Mouse (Mus musculus): ENCODE data around the gene Aurkb. TPM values are rescaled to one million over a fixed set of nuclear protein-coding genes. Genes with fewer than 3 reads are reported as not detected.

The Aurkb gene
- polyA plus RNA-seq, 1 experiment from 2014 or later: 78.4 TPM

GRCm38 (mm10) chr11:69094697-69095429 lies 49.4 kb downstream of the Aurkb start, which contains the start of gene Per1:
Gene Per1, plus strand, starts transcription at chr11:69095217.
- ATAC-seq (ENCODE audit: extremely low read depth, insufficient number of reproducible peaks, low FRiP score, low TSS enrichment): peak; percentile 86
- Histone ChIP-seq H3K9me3 (no peaks in the 10 kb centered on the region), H3K9ac (peak within 1 kb of the TSS; percentile 89), H3K4me3 (peak within 1 kb of the TSS; percentile 71), H3K27me3 (replicated peaks) (no peaks in the 10 kb centered on the region), H3K4me2 (peak within 1 kb of the TSS; percentile 99), H3K36me3 (peaks cover 28% of the 10 kb centered on the region), H3K4me1 (peaks cover 82% of the 10 kb centered on the region), H3K27ac (replicated peaks) (peak within 1 kb of the TSS; percentile 98)
- WGBS: under 1% methylated on average over 37 of the region's 37 CpGs

GRCm38 (mm10) chr11:69095511-69096231 lies 50.2 kb downstream of the Aurkb start:
- 3% methylated on average over 27 of the region's 27 CpGs for WGBS

DNA sequence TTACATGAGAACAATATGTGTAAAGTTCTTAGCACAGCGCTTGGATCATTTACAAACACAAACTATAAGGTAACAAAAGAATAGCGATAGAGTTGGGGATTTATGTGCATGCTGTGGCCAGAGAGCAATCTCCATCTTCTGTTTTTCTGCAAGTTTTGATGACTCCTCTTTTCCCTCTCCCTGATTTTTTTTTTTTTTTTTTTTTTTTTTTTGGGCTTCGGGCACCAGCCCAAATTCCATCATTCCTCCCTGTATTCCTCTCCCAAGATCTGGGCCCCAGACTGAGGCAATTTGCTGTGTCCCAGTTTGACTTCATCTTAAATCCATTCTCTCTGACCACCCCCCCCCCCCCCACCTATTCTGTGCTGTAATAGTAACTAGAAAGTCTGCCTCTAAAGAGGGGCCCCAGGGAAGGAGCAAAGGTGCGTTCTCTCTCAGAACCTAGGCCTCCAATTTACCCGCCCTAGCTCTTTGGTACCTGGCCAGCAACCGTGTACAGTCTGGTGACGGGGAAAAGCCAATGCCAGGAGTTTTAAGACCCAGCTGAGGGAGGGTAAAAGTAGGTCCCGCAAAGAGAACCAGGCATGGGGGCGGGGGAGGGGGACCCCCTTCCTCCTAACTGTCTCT lies 51.0 kb downstream of the Aurkb start:
- Histone ChIP-seq H3K27me3 (replicated peaks) (no peaks in the 10 kb centered on the region), H3K4me3 (peak overlapping the region; percentile 71), H3K27ac (replicated peaks) (peak overlapping the region; percentile 98), H3K9me3 (no peaks in the 10 kb centered on the region), H3K9ac (peak overlapping the region; percentile 89), H3K4me2 (peak overlapping the region; percentile 99), H3K36me3 (peaks cover 23% of the 10 kb centered on the region), H3K4me1 (peaks cover 79% of the 10 kb centered on the region)
- 12% methylated on average over 9 of the region's 9 CpGs for WGBS
- no peak for ATAC-seq (ENCODE audit: extremely low read depth, insufficient number of reproducible peaks, low FRiP score, low TSS enrichment)

More at GRCm38 (mm10) chr11:69095511-69096231, 50.2 kb downstream of the Aurkb start:
- Histone ChIP-seq H3K4me2 (peak overlapping the region; percentile 99), H3K9ac (peak overlapping the region; percentile 89), H3K36me3 (peaks cover 23% of the 10 kb centered on the region), H3K27me3 (replicated peaks) (no peaks in the 10 kb centered on the region), H3K4me3 (peak overlapping the region; percentile 71), H3K9me3 (no peaks in the 10 kb centered on the region), H3K4me1 (peaks cover 81% of the 10 kb centered on the region), H3K27ac (replicated peaks) (peak overlapping the region; percentile 98)
- ATAC-seq (ENCODE audit: extremely low read depth, insufficient number of reproducible peaks, low FRiP score, low TSS enrichment): no peak

- H3K36me3 ChIP-seq: peaks cover 24% of the 10 kb centered on the region
- peak overlapping the region; percentile 99 for H3K4me2 ChIP-seq
- no peaks in the 10 kb centered on the region for H3K27me3 ChIP-seq (replicated peaks)
- H3K27ac ChIP-seq (replicated peaks): peak overlapping the region; percentile 98
- H3K9me3 ChIP-seq: no peaks in the 10 kb centered on the region
- 2% methylated on average over 27 of the region's 29 CpGs for WGBS
- ATAC-seq (ENCODE audit: extremely low read depth, insufficient number of reproducible peaks, low FRiP score, low TSS enrichment): peak; percentile 42
- H3K4me1 ChIP-seq: peaks cover 71% of the 10 kb centered on the region
- peak overlapping the region; percentile 89 for H3K9ac ChIP-seq
- H3K4me3 ChIP-seq: peak overlapping the region; percentile 71
These were observed 51.8 kb downstream of the Aurkb start for GRCm38 (mm10) chr11:69096987-69097900.

DNA sequence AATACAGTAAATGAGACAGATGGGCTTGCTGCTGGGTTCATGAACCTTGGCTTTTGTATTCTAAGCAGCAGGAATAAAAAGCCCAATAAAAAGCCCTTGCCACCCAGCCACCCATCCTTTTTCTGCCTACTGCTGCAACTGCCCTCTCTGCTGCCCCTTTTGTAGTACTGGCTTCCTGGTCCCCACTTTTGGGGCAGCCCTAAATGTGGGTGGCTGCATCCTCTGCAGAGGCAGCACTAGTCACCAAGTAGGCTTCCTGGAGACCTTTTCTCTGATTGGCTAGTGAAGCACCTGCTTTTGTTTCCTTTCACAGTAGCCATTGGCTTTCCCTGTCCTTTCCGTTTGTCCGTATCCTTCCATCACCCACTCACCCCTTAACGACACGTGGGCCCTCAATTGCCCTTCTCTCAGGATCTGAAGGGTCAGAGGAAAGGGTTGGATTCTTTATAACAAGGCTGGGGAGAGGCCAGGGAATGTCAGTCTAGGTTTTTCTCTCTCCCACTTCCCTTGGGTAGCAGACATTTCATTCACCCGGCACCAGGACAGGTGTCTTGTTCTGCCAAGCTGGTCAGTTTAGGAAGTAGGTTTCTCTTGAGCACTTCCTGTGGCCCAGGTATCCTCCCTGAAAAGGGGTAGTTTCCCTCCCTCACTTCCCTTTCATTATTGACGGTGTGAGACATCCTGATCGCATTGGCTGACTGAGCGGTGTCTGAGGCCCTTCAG lies 52.8 kb downstream of the Aurkb start:
- no peak for ATAC-seq (ENCODE audit: extremely low read depth, insufficient number of reproducible peaks, low FRiP score, low TSS enrichment)
- peaks cover 28% of the 10 kb centered on the region for H3K36me3 ChIP-seq
- no peaks in the 10 kb centered on the region for H3K27me3 ChIP-seq (replicated peaks)
- peaks cover 64% of the 10 kb centered on the region for H3K4me1 ChIP-seq
- H3K4me2 ChIP-seq: peak overlapping the region; percentile 99
- WGBS: 23% methylated on average over 8 of the region's 8 CpGs
- peak overlapping the region; percentile 71 for H3K4me3 ChIP-seq
- peak overlapping the region; percentile 98 for H3K27ac ChIP-seq (replicated peaks)
- H3K9ac ChIP-seq: peak overlapping the region; percentile 89
- no peaks in the 10 kb centered on the region for H3K9me3 ChIP-seq

DNA sequence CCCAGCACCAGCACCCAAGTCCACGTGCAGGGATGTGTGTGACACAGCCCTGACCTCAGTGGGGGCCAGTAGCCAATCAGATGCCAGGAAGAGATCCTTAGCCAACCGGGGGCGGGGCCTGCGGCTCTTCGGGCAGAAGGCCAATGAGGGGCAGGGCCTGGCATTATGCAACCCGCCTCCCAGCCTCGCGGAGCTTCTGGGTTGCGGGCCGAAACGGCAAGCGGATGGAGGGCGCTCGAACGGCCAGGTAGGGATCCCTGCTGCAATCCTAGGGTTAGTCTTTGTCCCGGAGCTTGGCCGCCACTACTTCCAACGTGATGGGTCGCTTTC lies 53.3 kb downstream of the Aurkb start:
- H3K36me3 ChIP-seq: peaks cover 33% of the 10 kb centered on the region
- peak overlapping the region; percentile 71 for H3K4me3 ChIP-seq
- WGBS: under 1% methylated on average over 19 of the region's 19 CpGs
- H3K4me1 ChIP-seq: peaks cover 63% of the 10 kb centered on the region
- ATAC-seq (ENCODE audit: extremely low read depth, insufficient number of reproducible peaks, low FRiP score, low TSS enrichment): peak; percentile 55
- no peaks in the 10 kb centered on the region for H3K27me3 ChIP-seq (replicated peaks)
- peak overlapping the region; percentile 98 for H3K27ac ChIP-seq (replicated peaks)
- peak overlapping the region; percentile 89 for H3K9ac ChIP-seq
- H3K9me3 ChIP-seq: no peaks in the 10 kb centered on the region
- peak overlapping the region; percentile 99 for H3K4me2 ChIP-seq

DNA sequence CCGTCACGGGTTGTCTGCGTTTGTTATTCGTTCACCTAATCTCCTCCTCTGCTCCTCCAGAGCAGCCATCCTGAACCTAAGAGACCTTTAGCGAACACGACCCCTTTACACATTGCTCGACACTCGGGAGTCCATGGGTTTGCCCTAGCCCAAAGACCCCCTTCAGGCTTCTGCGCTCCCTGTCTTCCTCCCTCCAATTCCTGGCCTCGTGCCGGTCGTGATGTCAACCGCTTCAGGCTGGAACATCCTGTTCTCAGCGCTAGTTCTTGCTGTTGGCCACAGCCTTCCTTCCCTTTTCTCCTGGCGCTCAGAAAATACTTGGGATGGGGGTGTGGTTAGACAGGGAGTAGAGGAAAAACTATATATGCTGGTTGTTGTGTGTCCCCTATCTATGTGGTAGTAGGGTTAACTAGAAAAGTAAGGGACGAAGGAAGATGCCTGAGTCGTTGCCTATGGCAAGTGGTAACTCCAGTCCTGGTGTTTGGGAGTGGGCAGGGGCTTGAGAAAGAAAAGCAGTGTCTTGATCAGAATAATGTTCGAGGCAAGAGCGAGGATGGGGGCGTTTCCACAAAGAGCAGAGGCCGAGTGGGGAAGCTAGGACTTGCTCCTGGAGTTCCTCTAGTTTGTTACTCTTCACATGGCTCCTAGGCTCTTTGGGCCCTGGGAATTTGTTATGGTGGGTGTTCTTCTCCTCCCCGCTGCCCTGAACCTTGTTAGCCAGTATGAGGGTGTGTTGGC lies 53.9 kb downstream of the Aurkb start:
- no peak for ATAC-seq (ENCODE audit: extremely low read depth, insufficient number of reproducible peaks, low FRiP score, low TSS enrichment)
- Histone ChIP-seq H3K4me3 (peak overlapping the region; percentile 71), H3K36me3 (peaks cover 40% of the 10 kb centered on the region), H3K4me1 (peaks cover 56% of the 10 kb centered on the region), H3K9ac (peak overlapping the region; percentile 89), H3K9me3 (no peaks in the 10 kb centered on the region), H3K27me3 (replicated peaks) (no peaks in the 10 kb centered on the region), H3K27ac (replicated peaks) (peak overlapping the region; percentile 98), H3K4me2 (peak overlapping the region; percentile 99)
- WGBS: under 1% methylated on average over 22 of the region's 22 CpGs

DNA sequence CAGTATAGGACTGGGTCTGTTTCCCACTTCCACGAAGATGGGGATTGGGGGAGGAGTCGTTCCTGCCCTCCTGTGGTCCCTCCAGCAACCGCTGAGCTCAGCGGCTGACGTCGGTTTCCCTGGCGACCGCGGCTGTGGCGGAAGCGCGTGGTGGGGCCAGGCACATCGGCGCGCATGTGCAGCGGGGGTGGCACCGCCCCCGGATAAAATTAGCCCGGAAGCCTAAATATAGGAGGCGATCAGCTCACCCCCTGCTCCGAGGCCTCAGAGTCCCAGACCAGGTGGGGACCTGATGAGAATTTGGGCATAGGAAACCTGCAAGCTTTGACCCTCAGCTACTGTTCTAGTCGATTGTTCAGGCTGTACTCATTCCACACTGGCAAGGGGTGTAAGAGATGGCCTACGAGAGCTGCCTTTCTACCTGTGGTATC lies 54.5 kb downstream of the Aurkb start:
- Histone ChIP-seq H3K36me3 (peaks cover 45% of the 10 kb centered on the region), H3K4me3 (peak overlapping the region; percentile 71), H3K27me3 (replicated peaks) (no peaks in the 10 kb centered on the region), H3K4me2 (peak overlapping the region; percentile 99), H3K9me3 (no peaks in the 10 kb centered on the region), H3K9ac (peak overlapping the region; percentile 89), H3K4me1 (peaks cover 54% of the 10 kb centered on the region), H3K27ac (replicated peaks) (peak overlapping the region; percentile 98)
- ATAC-seq (ENCODE audit: extremely low read depth, insufficient number of reproducible peaks, low FRiP score, low TSS enrichment): peak; percentile 21; the same call in 1 of the 2 replicates
- WGBS: under 1% methylated on average over 23 of the region's 23 CpGs

- WGBS: 85% methylated on average over 20 of the region's 20 CpGs
- Histone ChIP-seq H3K36me3 (peaks cover 54% of the 10 kb centered on the region), H3K9ac (peak overlapping the region; percentile 89), H3K4me1 (peaks cover 49% of the 10 kb centered on the region), H3K27me3 (replicated peaks) (no peaks in the 10 kb centered on the region), H3K4me3 (peak overlapping the region; percentile 71), H3K4me2 (peak overlapping the region; percentile 99), H3K27ac (replicated peaks) (peak overlapping the region; percentile 98), H3K9me3 (no peaks in the 10 kb centered on the region)
- ATAC-seq (ENCODE audit: extremely low read depth, insufficient number of reproducible peaks, low FRiP score, low TSS enrichment): no peak
These were observed 55.4 kb downstream of the Aurkb start for GRCm38 (mm10) chr11:69100639-69101360.
